Mouse (Mus musculus): ENCODE data around the gene Gpr142. TPM values are rescaled to one million over a fixed set of nuclear protein-coding genes. Genes with fewer than 3 reads are reported as not detected.

Gene Gpr142
- total RNA-seq, 1 experiment: 0.27 TPM

GRCm38 (mm10) chr11:114812731-114813240 is 14.1 kb downstream of the Gpr142 start:
- H3K9me3 ChIP-seq (ENCODE audit: control insufficient read depth, insufficient read depth, low read depth, low read length): no peaks in the 10 kb centered on the region
- in situ Hi-C loops (cut with MboI; ENCODE audit: low sequenced_read_pairs in 2 of 2, unreplicated experiment in 2 of 2): no loop called here

DNA sequence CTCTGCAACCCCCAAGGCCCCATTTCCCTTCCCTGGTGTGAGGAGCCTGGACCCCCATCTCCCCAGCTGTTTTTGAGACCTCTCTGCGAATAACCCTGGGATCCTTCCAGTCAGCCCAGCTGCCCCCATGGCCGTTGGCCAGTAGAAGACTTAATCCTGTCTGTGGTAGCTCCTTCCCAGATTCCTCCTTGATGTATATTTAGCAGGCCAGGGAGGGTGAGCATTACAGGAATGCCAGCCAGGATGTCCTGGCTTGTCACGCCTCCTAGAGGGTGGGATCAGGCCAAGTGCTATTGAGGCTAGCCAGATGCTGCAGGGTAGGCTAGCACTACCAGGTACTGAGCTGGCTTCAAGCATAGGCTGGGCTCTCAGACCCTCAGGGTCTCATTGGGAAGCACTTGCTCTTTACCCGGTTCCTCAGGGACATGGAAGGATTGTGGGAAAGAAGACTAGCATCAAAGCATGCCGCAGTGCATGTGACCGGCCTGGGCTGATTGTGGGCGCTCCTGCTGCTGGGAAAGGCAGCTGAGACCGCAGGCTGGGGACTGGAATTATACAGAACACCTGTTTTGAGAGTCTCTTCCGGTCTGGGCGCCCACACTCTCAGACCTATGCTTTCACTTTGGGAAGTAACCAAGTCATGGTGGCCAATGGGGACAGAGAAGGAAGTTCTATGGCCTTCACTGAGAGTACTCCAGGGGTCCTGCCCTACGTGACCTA is 16.3 kb downstream of the Gpr142 start:
- no peak for DNase-seq (ENCODE audit: low read depth, low spot score)
- in situ Hi-C loops (cut with MboI; ENCODE audit: low sequenced_read_pairs in 2 of 2, unreplicated experiment in 2 of 2): loop anchor here (5.0 kb wide), 1 partner anchor 97 kb away; no protein-coding TSS in a partner anchor
- Histone ChIP-seq H3K4me3 (ENCODE audit: insufficient read depth in 1 of 2, low read depth in 1 of 2, low read length in 2 of 2, poor library complexity in 1 of 2, severe bottlenecking in 1 of 2) (no peak overlapping the region), H3K9me3 (ENCODE audit: control insufficient read depth, insufficient read depth, low read depth, low read length) (no peaks in the 10 kb centered on the region), H3K4me1 (ENCODE audit: control insufficient read depth in 2 of 2, insufficient read depth in 2 of 2, low read length in 2 of 2, poor library complexity in 1 of 2) (peaks cover 3 to 27% of the 10 kb centered on the region in 2 experiments; a peak in 2 of 4 replicates), H3K36me3 (ENCODE audit: control insufficient read depth, insufficient read depth, low read length, poor library complexity, severe bottlenecking) (no peaks in the 10 kb centered on the region), H3K9ac (ENCODE audit: insufficient read depth, low read depth, low read length, poor library complexity, severe bottlenecking) (no peak overlapping the region), H3K27ac (ENCODE audit: insufficient read depth, low read depth, low read length, poor library complexity, severe bottlenecking) (no peak overlapping the region)
- TF ChIP-seq CHD2 (IDR thresholded peaks at IDR 0.05; ENCODE audit: low read depth, low read length) (no peak), ZNF384 (IDR thresholded peaks at IDR 0.05; ENCODE audit: low read depth, low read length) (no peak), HCFC1 (IDR thresholded peaks at IDR 0.05; ENCODE audit: borderline replicate concordance, insufficient read depth, low read length) (no peak), ZC3H11A (IDR thresholded peaks at IDR 0.05; ENCODE audit: borderline replicate concordance, low read depth, low read length) (no peak), MAFK (IDR thresholded peaks at IDR 0.05; ENCODE audit: insufficient read depth, low read depth, low read length) (no peak)

More at GRCm38 (mm10) chr11:114812731-114813240, 14.1 kb downstream of the Gpr142 start:
- H3K9ac ChIP-seq (ENCODE audit: insufficient read depth, low read depth, low read length, poor library complexity, severe bottlenecking): no peak overlapping the region
- TF ChIP-seq ZNF384 (IDR thresholded peaks at IDR 0.05; ENCODE audit: low read depth, low read length) (no peak), ZC3H11A (IDR thresholded peaks at IDR 0.05; ENCODE audit: borderline replicate concordance, low read depth, low read length) (peak; percentile 95)
- peak; percentile 81 for DNase-seq (ENCODE audit: low read depth, low spot score)
- no peaks in the 10 kb centered on the region for H3K36me3 ChIP-seq (ENCODE audit: control insufficient read depth, insufficient read depth, low read length, poor library complexity, severe bottlenecking)
- H3K4me1 ChIP-seq (ENCODE audit: control insufficient read depth in 2 of 2, insufficient read depth in 2 of 2, low read length in 2 of 2, poor library complexity in 1 of 2): peaks cover 4 to 22% of the 10 kb centered on the region in 2 experiments; a peak in 2 of 4 replicates
- no peak overlapping the region for H3K27ac ChIP-seq (ENCODE audit: insufficient read depth, low read depth, low read length, poor library complexity, severe bottlenecking)
- no peak overlapping the region for H3K4me3 ChIP-seq (ENCODE audit: insufficient read depth in 1 of 2, low read depth in 1 of 2, low read length in 2 of 2, poor library complexity in 1 of 2, severe bottlenecking in 1 of 2)

GRCm38 (mm10) chr11:114816934-114817333 is 18.2 kb downstream of the Gpr142 start:
- H3K27ac ChIP-seq (ENCODE audit: insufficient read depth, low read depth, low read length, poor library complexity, severe bottlenecking): no peak overlapping the region; the same call in 1 of the 2 replicates
- peaks cover 0 to 30% of the 10 kb centered on the region in 2 experiments; a peak in 1 of 4 replicates for H3K4me1 ChIP-seq (ENCODE audit: control insufficient read depth in 2 of 2, insufficient read depth in 2 of 2, low read length in 2 of 2, poor library complexity in 1 of 2)
- no peak for TF ChIP-seq CHD2 (IDR thresholded peaks at IDR 0.05; ENCODE audit: low read depth, low read length)
- TF ChIP-seq ZC3H11A (IDR thresholded peaks at IDR 0.05; ENCODE audit: borderline replicate concordance, low read depth, low read length): no peak
- TF ChIP-seq MAFK (IDR thresholded peaks at IDR 0.05; ENCODE audit: insufficient read depth, low read depth, low read length): no peak
- no peak for TF ChIP-seq ZNF384 (IDR thresholded peaks at IDR 0.05; ENCODE audit: low read depth, low read length)
- TF ChIP-seq HCFC1 (IDR thresholded peaks at IDR 0.05; ENCODE audit: borderline replicate concordance, insufficient read depth, low read length): no peak
- H3K4me3 ChIP-seq (ENCODE audit: insufficient read depth in 1 of 2, low read depth in 1 of 2, low read length in 2 of 2, poor library complexity in 1 of 2, severe bottlenecking in 1 of 2): no peak overlapping the region
- no peak for DNase-seq (ENCODE audit: low read depth, low spot score)
- no peaks in the 10 kb centered on the region for H3K36me3 ChIP-seq (ENCODE audit: control insufficient read depth, insufficient read depth, low read length, poor library complexity, severe bottlenecking)
- no peaks in the 10 kb centered on the region for H3K9me3 ChIP-seq (ENCODE audit: control insufficient read depth, insufficient read depth, low read depth, low read length)
- in situ Hi-C loops (cut with MboI; ENCODE audit: low sequenced_read_pairs in 2 of 2, unreplicated experiment in 2 of 2): loop anchor here (5.0 kb wide), 1 partner anchor 95 kb away; no protein-coding TSS in a partner anchor
- no peak overlapping the region for H3K9ac ChIP-seq (ENCODE audit: insufficient read depth, low read depth, low read length, poor library complexity, severe bottlenecking)

GRCm38 (mm10) chr11:114818185-114818584 is 19.5 kb downstream of the Gpr142 start:
- H3K36me3 ChIP-seq (ENCODE audit: control insufficient read depth, insufficient read depth, low read length, poor library complexity, severe bottlenecking): no peaks in the 10 kb centered on the region
- H3K4me3 ChIP-seq (ENCODE audit: insufficient read depth in 1 of 2, low read depth in 1 of 2, low read length in 2 of 2, poor library complexity in 1 of 2, severe bottlenecking in 1 of 2): no peak overlapping the region
- no peaks in the 10 kb centered on the region for H3K9me3 ChIP-seq (ENCODE audit: control insufficient read depth, insufficient read depth, low read depth, low read length)
- H3K9ac ChIP-seq (ENCODE audit: insufficient read depth, low read depth, low read length, poor library complexity, severe bottlenecking): no peak overlapping the region
- TF ChIP-seq ZNF384 (IDR thresholded peaks at IDR 0.05; ENCODE audit: low read depth, low read length): no peak
- peaks cover 0 to 35% of the 10 kb centered on the region in 2 experiments; a peak in 3 of 4 replicates for H3K4me1 ChIP-seq (ENCODE audit: control insufficient read depth in 2 of 2, insufficient read depth in 2 of 2, low read length in 2 of 2, poor library complexity in 1 of 2)
- no peak overlapping the region; the same call in 1 of the 2 replicates for H3K27ac ChIP-seq (ENCODE audit: insufficient read depth, low read depth, low read length, poor library complexity, severe bottlenecking)
- no peak for DNase-seq (ENCODE audit: low read depth, low spot score)
- in situ Hi-C loops (cut with MboI; ENCODE audit: low sequenced_read_pairs in 2 of 2, unreplicated experiment in 2 of 2): loop anchor here (5.0 kb wide), 1 partner anchor 94 kb away; no protein-coding TSS in a partner anchor

All from ES-E14 (cell line).